Mouse (Mus musculus) liver, postnatal 0 days (tissue): ENCODE measurements at regions not wholly inside any gene's neighbourhood (a gene's known extent, or its start where the extent isn't known, plus 50 kb on each side); places are given as distances from the start of the nearest gene placed in this dataset.

Experiments
- ATAC-seq: fragments of 200-750 bp; cut with Nextera tagmentation; 2 replicates; pipeline ENCODE4 v1.8.0; 2017; ENCODE audit warnings: mild to moderate bottlenecking, moderate library complexity
- DNase-seq: peaks from one replicate; pipeline ENCODE4 v3.0.0-alpha.2; 2016
- H3K27ac ChIP-seq: fragments of 300-500 bp; sonication (generic); 2 replicates; pipeline ENCODE4 v1.5.1; 2014; ENCODE audit warnings: antibody characterized with exemption, moderate library complexity, mild to moderate bottlenecking, low read depth
- H3K27me3 ChIP-seq: fragments of 300-500 bp; sonication (generic); 2 replicates; pipeline ENCODE4 v1.6.1; 2014; ENCODE audit warnings: low read length, control low read depth, mixed read lengths; ENCODE audit not compliant: insufficient read depth
- H3K36me3 ChIP-seq: fragments of 300-500 bp; sonication (generic); replicated peaks from 2 replicates; pipeline ENCODE4 v1.6.1; 2014; ENCODE audit warnings: mild to moderate bottlenecking, control low read depth, low read length, moderate library complexity, mixed read lengths; ENCODE audit not compliant: insufficient read depth
- H3K4me1 ChIP-seq: fragments of 300-500 bp; sonication (generic); 2 replicates; pipeline ENCODE4 v1.6.1; 2014; ENCODE audit warnings: antibody characterized with exemption, mild to moderate bottlenecking, control low read depth; ENCODE audit not compliant: insufficient read depth
- H3K4me2 ChIP-seq: fragments of 300-500 bp; sonication (generic); 2 replicates; pipeline ENCODE4 v1.6.1; 2014; ENCODE audit warnings: low read depth, mild to moderate bottlenecking, low read length, moderate library complexity, mixed read lengths
- H3K4me3 ChIP-seq: fragments of 300-500 bp; sonication (generic); 2 replicates; pipeline ENCODE4 v1.5.1; 2014; ENCODE audit warnings: low read depth, low read length
- H3K9ac ChIP-seq: fragments of 300-500 bp; sonication (generic); replicated peaks from 2 replicates; pipeline ENCODE4 v1.6.1; 2014; ENCODE audit warnings: mild to moderate bottlenecking, moderate library complexity
- H3K9me3 ChIP-seq: fragments of 300-500 bp; sonication (generic); 2 replicates; pipeline ENCODE4 v1.6.1; 2016; ENCODE audit warnings: mild to moderate bottlenecking, control low read depth, low read length, mixed read lengths
- CTCF ChIP-seq: sonication (generic); IDR thresholded peaks from 2 replicates; pipeline ENCODE4 v1.5.1; 2016; ENCODE audit warnings: antibody characterized with exemption, low read depth
- EP300 ChIP-seq: IDR thresholded peaks from 2 replicates; pipeline ENCODE4 v1.6.1; 2016; ENCODE audit warnings: antibody characterized with exemption, low read depth, mild to moderate bottlenecking
- WGBS: fragments of 180-500 bp; shearing (Covaris S2); extraction: QIAGEN DNeasy Blood & Tissue Kit; methylation state at CpG from one replicate; pipeline ENCODE4 v1.1.7; 2014; ENCODE audit not compliant: insufficient replicate concordance; 5-methylcytosine and 5-hydroxymethylcytosine counted together

DNA sequence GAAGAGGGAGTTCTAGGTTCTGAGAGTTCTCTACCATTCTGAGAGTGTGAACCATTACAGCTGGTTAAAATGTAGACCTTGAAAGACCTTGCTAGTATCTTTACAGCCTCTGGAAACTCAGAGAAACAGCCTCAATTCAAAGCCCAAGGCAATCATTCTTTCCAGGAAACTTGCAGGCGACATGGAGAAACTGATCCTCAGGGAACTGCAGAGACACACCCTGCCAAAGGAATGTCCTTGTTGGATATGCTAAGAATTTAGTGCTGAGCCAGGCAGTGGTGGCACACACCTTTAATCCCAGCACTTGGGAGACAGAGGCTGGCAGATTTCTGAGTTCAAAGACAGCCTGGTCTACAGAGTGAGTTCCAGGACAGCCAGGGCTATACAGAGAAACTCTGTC, 388.3 kb upstream of the Nr2f2 start:
- no peak overlapping the region for H3K9ac ChIP-seq

DNA sequence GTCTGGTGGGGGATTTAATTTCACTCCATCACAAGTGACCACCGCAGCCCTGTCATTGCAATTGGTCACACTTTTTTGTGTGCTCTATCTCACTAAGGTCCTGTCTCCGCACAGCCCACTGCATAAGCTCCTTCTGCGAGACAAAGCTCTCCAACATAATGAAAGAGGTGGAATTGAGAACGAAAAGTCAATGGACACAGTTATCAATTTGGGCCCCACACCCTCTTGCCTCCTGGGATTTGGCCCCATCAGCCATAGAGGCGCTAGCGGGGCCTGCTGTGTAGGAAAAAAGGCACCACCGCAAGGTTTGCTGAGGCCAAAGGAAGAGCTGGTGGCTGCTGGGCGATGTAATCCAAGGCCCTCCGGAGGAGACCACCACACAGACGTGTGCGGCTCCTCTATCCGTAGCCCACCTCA, 386.3 kb upstream of the Nr2f2 start:
- DNase-seq: no peak
- Histone ChIP-seq H3K27me3 (no peaks in the 10 kb centered on the region), H3K4me1 (no peaks in the 10 kb centered on the region), H3K4me2 (no peak overlapping the region), H3K27ac (no peak overlapping the region), H3K9me3 (peaks cover 2% of the 10 kb centered on the region; the same call in 1 of the 2 replicates), H3K4me3 (no peak overlapping the region), H3K9ac (no peak overlapping the region), H3K36me3 (no peaks in the 10 kb centered on the region)
- TF ChIP-seq CTCF: no peak
- no peak for TF ChIP-seq EP300
- ATAC-seq: no peak
- WGBS: 88% methylated on average over 12 of the region's 12 CpGs

More for the DNA sequence above, 388.3 kb upstream of the Nr2f2 start:
- H3K4me1 ChIP-seq: no peaks in the 10 kb centered on the region
- no peak for DNase-seq
- H3K27ac ChIP-seq: no peak overlapping the region
- H3K4me2 ChIP-seq: no peak overlapping the region
- H3K4me3 ChIP-seq: no peak overlapping the region
- whole genome bisulfite sequencing: 61% methylated on average over 1 of the region's 1 CpGs
- H3K36me3 ChIP-seq: no peaks in the 10 kb centered on the region
- H3K27me3 ChIP-seq: no peaks in the 10 kb centered on the region
- ATAC-seq: no peak
- no peak for TF ChIP-seq CTCF
- TF ChIP-seq EP300: no peak
- H3K9me3 ChIP-seq: peaks cover 2% of the 10 kb centered on the region; the same call in 1 of the 2 replicates

- no peak for TF ChIP-seq EP300
- TF ChIP-seq CTCF: no peak
- DNase-seq (no peak), ATAC-seq (no peak)
- H3K36me3 ChIP-seq: no peaks in the 10 kb centered on the region
- H3K9ac ChIP-seq: no peak overlapping the region
- no peaks in the 10 kb centered on the region for H3K4me1 ChIP-seq
- no peak overlapping the region for H3K4me3 ChIP-seq
- no peak overlapping the region for H3K27ac ChIP-seq
- H3K9me3 ChIP-seq: no peaks in the 10 kb centered on the region
- no peak overlapping the region; the same call in 1 of the 2 replicates for H3K4me2 ChIP-seq
- no peaks in the 10 kb centered on the region for H3K27me3 ChIP-seq
- 47% methylated on average over 3 of the region's 3 CpGs for WGBS
Measured at GRCm38 (mm10) chr7:70748884-70749283, 382.3 kb upstream of the Nr2f2 start.

DNA sequence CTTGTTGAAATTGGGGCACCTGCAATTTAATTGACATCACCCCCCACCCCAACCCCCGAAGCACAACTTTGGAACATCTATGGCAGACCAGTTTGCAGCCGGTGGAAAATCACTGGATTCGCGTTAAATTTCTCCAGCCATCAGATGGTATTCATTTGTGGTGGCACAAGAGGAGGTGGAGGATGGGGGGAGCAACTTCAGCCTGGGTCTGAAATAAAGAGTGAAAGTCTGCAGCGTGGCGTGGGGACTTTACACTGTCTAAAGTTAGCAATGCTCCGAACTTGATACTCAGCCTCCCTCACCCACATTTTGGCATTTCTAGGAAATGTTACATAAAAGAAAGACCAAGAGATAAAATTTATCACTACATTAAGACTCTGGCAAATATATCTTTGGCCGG, 381.8 kb upstream of the Nr2f2 start:
- ATAC-seq (no peak), DNase-seq (no peak)
- H3K4me3 ChIP-seq: no peak overlapping the region
- H3K27me3 ChIP-seq: no peaks in the 10 kb centered on the region
- H3K9ac ChIP-seq: no peak overlapping the region
- no peak overlapping the region for H3K27ac ChIP-seq
- H3K4me2 ChIP-seq: no peak overlapping the region
- H3K36me3 ChIP-seq: no peaks in the 10 kb centered on the region
- 70% methylated on average over 8 of the region's 8 CpGs for WGBS
- H3K9me3 ChIP-seq: no peaks in the 10 kb centered on the region
- H3K4me1 ChIP-seq: no peaks in the 10 kb centered on the region
- TF ChIP-seq CTCF: no peak
- TF ChIP-seq EP300: no peak

DNA sequence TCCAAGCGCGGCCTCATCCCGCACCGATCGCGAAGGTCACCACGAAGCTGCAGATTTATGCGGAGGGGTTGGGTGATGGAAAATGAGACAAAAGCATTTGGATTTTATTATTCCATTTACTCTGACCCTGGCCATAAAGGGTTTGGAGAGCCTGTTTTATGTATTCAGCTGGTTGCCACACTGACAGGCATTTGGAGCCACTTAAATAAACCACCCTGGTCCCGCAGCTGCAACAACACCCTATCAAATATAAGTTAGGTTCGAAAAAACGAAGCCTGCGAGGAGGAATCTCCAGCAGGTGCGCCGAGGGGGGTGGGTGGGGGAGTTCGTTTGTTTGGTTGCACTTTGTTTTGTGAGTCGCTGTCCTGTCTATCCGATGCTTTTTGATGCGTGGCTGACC, 377.8 kb upstream of the Nr2f2 start:
- WGBS: 71% methylated on average over 18 of the region's 18 CpGs
- DNase-seq (no peak), ATAC-seq (no peak)
- Histone ChIP-seq H3K27me3 (no peaks in the 10 kb centered on the region), H3K4me1 (no peaks in the 10 kb centered on the region), H3K27ac (no peak overlapping the region), H3K9me3 (no peaks in the 10 kb centered on the region), H3K4me2 (no peak overlapping the region), H3K36me3 (no peaks in the 10 kb centered on the region), H3K4me3 (no peak overlapping the region), H3K9ac (no peak overlapping the region)
- no peak for TF ChIP-seq EP300
- TF ChIP-seq CTCF: no peak

DNA sequence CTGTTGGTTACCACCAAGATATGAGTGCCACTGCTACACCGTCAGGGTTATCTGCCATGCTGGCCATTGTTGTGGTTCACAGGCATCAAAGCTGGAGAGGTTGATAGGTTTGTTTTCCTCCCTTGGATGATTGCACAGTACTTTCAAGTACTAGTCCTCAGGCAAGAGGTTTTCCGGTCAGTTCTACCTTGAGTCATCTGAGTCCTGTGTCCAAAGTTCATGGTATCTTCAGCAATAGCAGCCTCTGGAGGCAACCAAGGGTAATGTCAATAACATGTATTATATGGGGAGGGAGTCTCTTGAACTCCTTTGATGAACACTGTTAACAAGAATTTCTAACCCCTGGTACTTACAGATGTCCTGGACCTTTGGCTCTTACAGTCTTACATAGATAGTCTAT, 369.1 kb upstream of the Nr2f2 start:
- no peak overlapping the region for H3K9ac ChIP-seq
- 83% methylated on average over 2 of the region's 2 CpGs for WGBS
- no peak overlapping the region for H3K27ac ChIP-seq
- H3K9me3 ChIP-seq: no peaks in the 10 kb centered on the region
- ATAC-seq: no peak
- no peaks in the 10 kb centered on the region for H3K36me3 ChIP-seq
- no peak overlapping the region for H3K4me2 ChIP-seq
- H3K4me3 ChIP-seq: no peak overlapping the region
- DNase-seq: no peak
- TF ChIP-seq EP300 (no peak), CTCF (no peak)
- no peaks in the 10 kb centered on the region for H3K4me1 ChIP-seq
- no peaks in the 10 kb centered on the region for H3K27me3 ChIP-seq

DNA sequence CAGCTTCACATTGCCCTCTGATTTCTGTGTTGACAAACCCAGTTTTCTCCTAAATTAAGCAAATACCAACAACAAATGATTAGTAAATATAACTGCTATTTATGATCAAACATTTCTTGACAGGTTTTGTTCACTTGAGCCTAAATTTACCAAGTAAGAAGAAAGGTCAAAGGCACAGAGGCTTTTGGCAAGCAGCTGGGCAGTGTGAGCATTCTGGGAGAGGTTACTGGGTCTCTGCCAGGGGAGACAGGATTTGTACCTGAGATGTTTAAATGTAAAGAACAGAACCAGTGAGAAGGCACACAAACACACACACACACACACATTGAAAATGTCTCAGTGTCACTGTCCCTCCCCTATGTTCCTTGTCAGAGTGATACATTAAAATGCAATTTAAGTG, 367.0 kb upstream of the Nr2f2 start:
- DNase-seq: no peak
- Histone ChIP-seq H3K27ac (no peak overlapping the region), H3K27me3 (no peaks in the 10 kb centered on the region), H3K4me1 (no peaks in the 10 kb centered on the region), H3K9ac (no peak overlapping the region), H3K4me3 (no peak overlapping the region), H3K36me3 (no peaks in the 10 kb centered on the region), H3K9me3 (no peaks in the 10 kb centered on the region), H3K4me2 (no peak overlapping the region)
- TF ChIP-seq CTCF: no peak
- TF ChIP-seq EP300: no peak
- ATAC-seq: no peak
